16 mouse cellular contexts compared by ENCODE assay signal in the genomic region with DNA sequence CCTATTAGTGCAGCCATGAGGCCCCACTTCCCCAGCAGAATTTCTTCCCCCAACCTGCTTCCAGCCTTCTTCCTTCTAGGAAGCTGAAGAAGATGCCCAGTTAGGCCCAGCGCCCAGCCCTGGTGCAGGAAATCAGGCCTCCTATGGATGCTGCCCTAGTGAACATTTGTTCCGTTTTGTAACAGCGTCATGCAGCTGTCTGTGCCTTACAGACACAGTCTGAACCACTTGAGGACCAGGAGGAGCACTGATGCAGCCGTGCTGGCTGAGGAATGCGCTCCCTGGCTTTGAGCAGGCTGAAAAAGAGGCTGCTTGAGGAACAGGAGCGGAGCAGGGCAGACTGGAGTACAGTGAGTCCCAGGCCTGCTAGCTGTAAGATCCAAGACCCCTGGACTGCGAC. TPM values are rescaled to one million over a fixed set of nuclear protein-coding genes. Genes with fewer than 3 reads are reported as not detected.
"Had no signal": no experiment of that assay in that cellular context is flagged by ENCODE, and none has a peak within 500 bp of the region (broad histone marks: within the 10 kb centered on the region; RNA-seq: fewer than 3 reads in every experiment).

No protein-coding gene starts in this region.

- ATAC-seq: lung, postnatal 0 days; midbrain, embryonic 15.5 days had no signal

- H3K27ac ChIP-seq: liver, embryonic 15.5 days; midbrain, embryonic 15.5 days; neural tube, embryonic 13.5 days had no signal

- H3K4me2 ChIP-seq: liver, embryonic 11.5 days; liver, embryonic 15.5 days; midbrain, embryonic 15.5 days; neural tube, embryonic 13.5 days had no signal

- DNase-seq: kidney, postnatal 14 days; left cerebral cortex, postnatal 4 days; lung, adult 2 months; lung, postnatal 36 days; retina, postnatal 1 day; right cerebral cortex, postnatal 4 days; spleen, adult 18-20 months; thymus, adult 18-20 months; thymus, postnatal 14 days had no signal

- H3K27me3 ChIP-seq: liver, embryonic 15.5 days; midbrain, embryonic 15.5 days; neural tube, embryonic 13.5 days had no signal

- H3K36me3 ChIP-seq: liver, embryonic 15.5 days; midbrain, embryonic 15.5 days; neural tube, embryonic 13.5 days had no signal

- H3K9ac ChIP-seq: liver, embryonic 15.5 days; midbrain, embryonic 15.5 days; neural tube, embryonic 13.5 days had no signal

- H3K4me3 ChIP-seq: liver, embryonic 15.5 days; midbrain, embryonic 15.5 days; neural tube, embryonic 13.5 days had no signal

- H3K9me3 ChIP-seq: liver, embryonic 15.5 days; midbrain, embryonic 15.5 days; neural tube, embryonic 13.5 days had no signal

RNA-seq across cellular contexts. Expression of gene 2010003K11Rik, which starts 3.7 kb away (rescaled TPM):
- polyA plus RNA-seq: limb, embryonic 14.5 days; midbrain, embryonic 15.5 days; neural tube, embryonic 13.5 days; stomach, embryonic 14.5 days had no signal
